Mouse (Mus musculus) stomach, postnatal 0 days (tissue): ENCODE measurements around the gene Nanos3.

ENCODE experiments used
- CTCF ChIP-seq: IDR thresholded peaks from 2 replicates; pipeline ENCODE4 v1.5.1; 2016; ENCODE audit warnings: antibody characterized with exemption, low read depth, mild to moderate bottlenecking, moderate library complexity
- EP300 ChIP-seq: optimal IDR thresholded peaks from 2 replicates; pipeline ENCODE3; 2016; ENCODE audit warnings: antibody characterized with exemption

DNA sequence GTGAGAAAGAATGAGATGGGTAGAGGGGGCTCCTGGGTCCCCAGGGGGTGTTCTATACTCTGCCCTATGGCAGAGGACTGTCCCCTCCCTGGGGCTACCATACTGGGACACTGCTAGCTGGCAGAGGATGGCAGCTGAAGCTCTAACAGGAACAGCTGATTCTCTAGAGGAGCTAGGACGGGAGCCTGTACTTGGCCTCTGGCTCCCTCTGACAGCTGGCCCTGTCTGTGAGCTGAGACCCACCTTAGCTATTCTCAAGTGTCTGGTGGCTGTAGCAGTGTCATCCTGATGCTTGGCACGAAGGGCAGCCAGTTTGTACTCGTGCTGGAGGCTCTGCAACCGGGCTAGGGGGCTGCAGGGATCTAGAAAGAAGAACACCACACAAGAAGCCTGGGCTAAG lies 44.2 kb downstream of the Nanos3 start:
- TF ChIP-seq CTCF (no peak), EP300 (no peak)
